Mouse (Mus musculus) brain, embryonic 14.5 days (tissue): Measurements from ENCODE around the gene Sele. TPM values are rescaled to one million over a fixed set of nuclear protein-coding genes. Genes with fewer than 3 reads are reported as not detected.

Source experiments
- DNase-seq: peaks from one replicate; pipeline ENCODE4 v3.0.0-alpha.2; 2011; ENCODE audit warnings: low read depth
- CTCF ChIP-seq: fragments of 200-500 bp; IDR thresholded peaks from 2 replicates; pipeline ENCODE4 v1.5.1; 2012; ENCODE audit warnings: inconsistent platforms, mild to moderate bottlenecking, moderate library complexity, borderline replicate concordance; ENCODE audit not compliant: insufficient read depth, insufficient read length; ENCODE audit errors: extremely low read depth
- POLR2A ChIP-seq: fragments of 200-500 bp; IDR thresholded peaks from 2 replicates; pipeline ENCODE4 v1.6.1; 2012; ENCODE audit warnings: mild to moderate bottlenecking, inconsistent platforms, borderline replicate concordance; ENCODE audit not compliant: poor library complexity, insufficient read depth, insufficient read length, severe bottlenecking; ENCODE audit errors: extremely low read depth
- polyA plus RNA-seq: library from polyadenylated mRNA; depleted of rRNA; stranded (reverse); fragments of >200 nt; gene quantifications from 2 replicates; pipeline ENCODE4 v1.2.3, GENCODE M21; 2012; rRNA removed

Gene Sele
- polyA plus RNA-seq, 1 experiment: 0.05 TPM

DNA sequence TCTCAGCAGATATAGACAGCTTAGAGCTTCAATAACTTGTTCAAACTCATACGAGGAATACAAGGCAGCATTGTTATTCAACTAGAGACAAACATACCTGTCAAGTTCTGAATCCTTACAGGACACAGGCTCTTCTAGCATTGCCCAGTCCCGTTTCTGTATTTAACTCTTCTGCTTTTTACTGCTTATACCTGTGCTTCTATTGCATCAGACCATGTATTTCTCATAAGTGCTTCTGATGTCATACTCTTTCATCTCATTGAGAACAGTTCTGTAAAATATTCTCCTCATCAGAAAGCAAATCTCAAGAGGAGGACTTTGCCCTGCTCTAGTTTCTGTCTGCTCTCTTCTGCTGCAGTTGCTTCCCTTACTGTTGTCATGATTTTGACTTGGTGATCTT, 49.9 kb downstream of the Sele start:
- TF ChIP-seq POLR2A: no peak
- TF ChIP-seq CTCF: no peak
- DNase-seq: no peak

DNA sequence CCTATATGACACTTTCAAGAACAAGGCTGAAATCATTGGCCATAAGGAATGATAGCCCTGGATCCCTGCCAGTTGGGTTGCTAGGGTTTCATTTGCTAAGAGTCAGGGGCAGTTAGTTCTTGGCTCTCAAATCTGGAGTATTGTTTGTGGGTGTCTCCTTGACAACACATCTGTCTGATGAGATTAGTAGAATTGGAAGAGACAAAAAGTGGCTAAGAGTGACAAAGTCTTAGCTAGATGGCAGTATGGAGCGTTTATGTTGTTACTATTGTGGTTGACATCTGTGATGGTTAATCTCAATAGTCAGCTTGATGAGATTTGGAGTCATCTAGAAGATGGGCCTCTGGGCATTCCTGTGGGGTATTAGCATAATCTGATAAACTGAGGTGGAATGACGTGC, 50.3 kb downstream of the Sele start:
- peak; percentile 4 for DNase-seq
- TF ChIP-seq POLR2A: no peak
- no peak for TF ChIP-seq CTCF

Other genes starting within 250 kb of the Sele start
- 17.2 and 18.2 TPM in 2 replicates for gene Scyl3, start 119.1 kb upstream of the Sele start, polyA plus RNA-seq
- 8.2 and 13.0 TPM in 2 replicates for gene BC055324, start 53.4 kb upstream of the Sele start, polyA plus RNA-seq
- 3.0 and 3.5 TPM in 2 replicates for gene Mettl18, start 53.3 kb upstream of the Sele start, polyA plus RNA-seq
- 0.12 TPM in 1 of 2 replicates, not detected in the other for gene Sell, start 13.7 kb downstream of the Sele start, polyA plus RNA-seq
- gene Selp, start 67.0 kb downstream of the Sele start, polyA plus RNA-seq: not detected in 2 replicates
- gene F5, start 103.6 kb downstream of the Sele start, polyA plus RNA-seq: 0.16 and 0.36 TPM in 2 replicates
- 8.3 and 8.5 TPM in 2 replicates for gene Slc19a2, start 200.8 kb downstream of the Sele start, polyA plus RNA-seq
- 8.9 and 13.0 TPM in 2 replicates for gene Ccdc181, start 227.4 kb downstream of the Sele start, polyA plus RNA-seq